ENCODE assay signal across 17 mouse cellular contexts in the genomic region with DNA sequence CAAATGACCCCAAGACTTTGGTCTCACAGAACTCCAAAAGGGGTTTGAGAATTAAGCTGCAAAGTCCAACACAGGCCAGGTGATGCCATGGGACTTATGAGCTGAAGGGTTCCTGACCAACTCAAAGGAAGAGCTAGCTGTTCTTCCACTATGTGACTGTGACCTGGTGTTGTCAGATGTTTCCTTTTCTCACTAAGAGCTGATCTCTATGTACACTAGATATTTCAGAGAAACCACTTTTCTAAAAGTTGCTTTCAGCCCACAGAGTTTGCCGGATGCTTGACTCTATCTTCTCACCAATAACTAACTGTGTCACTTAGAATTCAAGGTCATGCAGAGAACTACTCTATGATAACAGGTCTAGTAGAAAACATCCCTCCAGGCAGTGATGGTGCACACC.
"Had no signal": no experiment of that assay in that cellular context is flagged by ENCODE, and none has a peak within 500 bp of the region (broad histone marks: within the 10 kb centered on the region; RNA-seq: fewer than 3 reads in every experiment).

No protein-coding gene starts in this region.

- H3K4me2 ChIP-seq: liver, embryonic 11.5 days; liver, embryonic 15.5 days; neural tube, embryonic 13.5 days; stomach, embryonic 15.5 days had no signal

- H3K9ac ChIP-seq: liver, embryonic 15.5 days; neural tube, embryonic 13.5 days; stomach, embryonic 15.5 days had no signal

- H3K27ac ChIP-seq: layer of hippocampus, adult 2 months; limb, embryonic 10.5 days; liver, embryonic 15.5 days; midbrain, embryonic 10.5 days; neural tube, embryonic 13.5 days; stomach, embryonic 15.5 days had no signal

- H3K4me3 ChIP-seq: layer of hippocampus, adult 2 months; limb, embryonic 10.5 days; liver, embryonic 15.5 days; midbrain, embryonic 10.5 days; neural tube, embryonic 13.5 days; stomach, embryonic 15.5 days had no signal

- H3K36me3 ChIP-seq: limb, embryonic 10.5 days; liver, embryonic 15.5 days; neural tube, embryonic 13.5 days; stomach, embryonic 15.5 days had no signal

- H3K4me1 ChIP-seq: stomach, embryonic 15.5 days had no signal

- H3K9me3 ChIP-seq: limb, embryonic 10.5 days; liver, embryonic 15.5 days; midbrain, embryonic 10.5 days; neural tube, embryonic 13.5 days; stomach, embryonic 15.5 days had no signal

- DNase-seq: kidney, adult 18-20 months; kidney, postnatal 10 days; kidney, postnatal 4 days; lung, adult 2 months; lung, postnatal 36 days; midbrain, embryonic 14.5 days; right cerebral cortex, postnatal 14 days; spleen, adult 18-20 months; thymus, postnatal 25 days had no signal

- H3K27me3 ChIP-seq: liver, embryonic 15.5 days; neural tube, embryonic 13.5 days; stomach, embryonic 15.5 days had no signal

- ATAC-seq: lung, postnatal 0 days had no signal
